Mouse (Mus musculus) midbrain, postnatal 0 days (tissue): ENCODE results near the gene Olfml3. TPM values are rescaled to one million over a fixed set of nuclear protein-coding genes. Genes with fewer than 3 reads are reported as not detected.

Experiments
- ATAC-seq: fragments of 200-750 bp; cut with Nextera tagmentation; 2 replicates; pipeline ENCODE4 v1.8.0; 2017; ENCODE audit warnings: moderate number of reproducible peaks, mild to moderate bottlenecking, moderate TSS enrichment, moderate library complexity; ENCODE audit not compliant: low FRiP score
- DNase-seq: peaks from one replicate; pipeline ENCODE4 v3.0.0-alpha.2; 2015; ENCODE audit warnings: low spot score
- H3K27ac ChIP-seq: fragments of 300-500 bp; sonication (generic); 2 replicates; pipeline ENCODE4 v1.5.1; 2014; ENCODE audit warnings: low read depth, mild to moderate bottlenecking, low read length, mixed read lengths
- H3K27me3 ChIP-seq: fragments of 300-500 bp; sonication (generic); 2 replicates; pipeline ENCODE4 v1.6.1; 2014; ENCODE audit warnings: low read length, control low read depth, mixed read lengths; ENCODE audit not compliant: insufficient read depth
- H3K36me3 ChIP-seq: fragments of 300-500 bp; sonication (generic); 2 replicates; pipeline ENCODE4 v1.6.1; 2014; ENCODE audit warnings: low read length, control low read depth, mixed read lengths; ENCODE audit not compliant: insufficient read depth
- H3K4me1 ChIP-seq: fragments of 300-500 bp; sonication (generic); 2 replicates; pipeline ENCODE4 v1.6.1; 2014; ENCODE audit warnings: mild to moderate bottlenecking, control low read depth, antibody characterized with exemption, low read length, mixed read lengths; ENCODE audit not compliant: insufficient read depth
- H3K4me2 ChIP-seq: fragments of 300-500 bp; sonication (generic); 2 replicates; pipeline ENCODE4 v1.6.1; 2014; ENCODE audit warnings: low read depth, mild to moderate bottlenecking, low read length, mixed read lengths; ENCODE audit not compliant: poor library complexity, severe bottlenecking
- H3K4me3 ChIP-seq: fragments of 300-500 bp; sonication (generic); 2 replicates; pipeline ENCODE4 v1.5.1; 2014; ENCODE audit warnings: low read depth, mild to moderate bottlenecking, low read length, moderate library complexity
- H3K9ac ChIP-seq: fragments of 300-500 bp; sonication (generic); replicated peaks from 2 replicates; pipeline ENCODE4 v1.6.1; 2014; ENCODE audit warnings: mild to moderate bottlenecking, low read length, moderate library complexity, mixed read lengths; ENCODE audit not compliant: poor library complexity, severe bottlenecking
- H3K9me3 ChIP-seq: fragments of 300-500 bp; sonication (generic); 2 replicates; pipeline ENCODE4 v1.6.1; 2016; ENCODE audit warnings: low read length, control low read depth
- CTCF ChIP-seq: IDR thresholded peaks from 2 replicates; pipeline ENCODE4 v1.5.1; 2016; ENCODE audit warnings: antibody characterized with exemption, mild to moderate bottlenecking
- WGBS: fragments of 180-500 bp; shearing (Covaris S2); extraction: QIAGEN DNeasy Blood & Tissue Kit; methylation state at CpG from one replicate; pipeline ENCODE4 v1.1.7; 2014; 5-methylcytosine and 5-hydroxymethylcytosine counted together
- polyA plus RNA-seq: library from polyadenylated mRNA; unstranded; fragments of >200 nt; fragmentation: Nextera tagmentation; extraction: Ambion mirVana; gene quantifications from 2 replicates; pipeline ENCODE4 v1.2.1, GENCODE M21; 2015
- total RNA-seq: library from RNA; depleted of rRNA; stranded (reverse); fragments of >200 nt; gene quantifications from 2 replicates; pipeline ENCODE4 v1.2.3, GENCODE M21; 2014; rRNA removed

Gene Olfml3
- total and polyA plus RNA-seq, 2 experiments from 2014 or later = 7.0 to 7.5 TPM

DNA sequence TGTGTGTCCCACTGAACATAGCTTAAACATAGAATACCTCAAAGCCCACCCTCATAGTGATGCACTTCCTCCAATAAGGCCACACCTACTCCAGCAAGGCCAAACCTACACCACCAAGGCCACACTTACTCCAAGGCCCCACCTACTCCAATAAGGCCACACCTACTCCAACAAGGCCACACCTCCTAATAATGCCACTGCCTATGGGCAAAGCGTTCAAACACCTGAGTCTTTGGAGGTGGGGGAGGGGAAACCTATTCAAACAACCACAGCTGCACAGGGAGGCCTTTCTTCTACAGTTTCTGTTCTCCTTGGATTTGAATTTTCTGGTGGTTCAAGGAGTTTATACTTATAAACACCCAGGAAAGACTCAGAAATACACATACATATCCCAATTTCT, 48.8 kb downstream of the Olfml3 start:
- H3K9me3 ChIP-seq = no peaks in the 10 kb centered on the region
- no peak overlapping the region for H3K4me3 ChIP-seq
- ATAC-seq (no peak), DNase-seq (no peak)
- no peaks in the 10 kb centered on the region for H3K27me3 ChIP-seq
- no peak overlapping the region for H3K9ac ChIP-seq
- H3K4me2 ChIP-seq = no peak overlapping the region
- 0 out of 2 replicates have a peak, but pooled peaks cover under 1% of the 10 kb centered on the region for H3K4me1 ChIP-seq
- H3K27ac ChIP-seq = no peak overlapping the region
- 94% methylated on average over 1 of the region's 1 CpGs for WGBS
- H3K36me3 ChIP-seq = no peaks in the 10 kb centered on the region
- TF ChIP-seq CTCF = no peak

DNA sequence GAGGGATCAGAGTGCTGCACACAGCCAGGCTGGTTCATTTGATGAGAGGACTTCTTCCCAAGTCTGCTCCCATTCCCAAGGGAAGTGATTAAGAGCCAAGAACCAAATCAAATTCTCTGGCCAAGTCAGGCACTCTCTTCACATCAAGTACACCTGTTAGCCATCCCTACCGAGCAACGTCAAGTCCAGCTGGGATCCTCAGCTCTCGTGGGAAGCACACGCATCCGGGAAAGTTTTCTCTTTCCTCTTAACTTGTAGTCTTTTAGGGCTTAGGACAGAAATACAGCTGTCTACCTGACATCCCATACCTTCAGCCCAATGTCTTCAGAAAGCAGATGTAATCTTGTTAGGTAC, 53.9 kb downstream of the Olfml3 start:
- Histone ChIP-seq H3K36me3 (no peaks in the 10 kb centered on the region), H3K4me2 (0 out of 2 replicates have a peak overlapping the region, but pooled peaks have one; percentile 42), H3K27me3 (no peaks in the 10 kb centered on the region), H3K9me3 (no peaks in the 10 kb centered on the region), H3K9ac (no peak overlapping the region), H3K4me1 (peaks cover 8% of the 10 kb centered on the region; the same call in 1 of the 2 replicates), H3K4me3 (no peak overlapping the region), H3K27ac (no peak overlapping the region)
- ATAC-seq = no peak
- DNase-seq = no peak
- WGBS = 50% methylated on average over 5 of the region's 5 CpGs
- no peak for TF ChIP-seq CTCF

DNA sequence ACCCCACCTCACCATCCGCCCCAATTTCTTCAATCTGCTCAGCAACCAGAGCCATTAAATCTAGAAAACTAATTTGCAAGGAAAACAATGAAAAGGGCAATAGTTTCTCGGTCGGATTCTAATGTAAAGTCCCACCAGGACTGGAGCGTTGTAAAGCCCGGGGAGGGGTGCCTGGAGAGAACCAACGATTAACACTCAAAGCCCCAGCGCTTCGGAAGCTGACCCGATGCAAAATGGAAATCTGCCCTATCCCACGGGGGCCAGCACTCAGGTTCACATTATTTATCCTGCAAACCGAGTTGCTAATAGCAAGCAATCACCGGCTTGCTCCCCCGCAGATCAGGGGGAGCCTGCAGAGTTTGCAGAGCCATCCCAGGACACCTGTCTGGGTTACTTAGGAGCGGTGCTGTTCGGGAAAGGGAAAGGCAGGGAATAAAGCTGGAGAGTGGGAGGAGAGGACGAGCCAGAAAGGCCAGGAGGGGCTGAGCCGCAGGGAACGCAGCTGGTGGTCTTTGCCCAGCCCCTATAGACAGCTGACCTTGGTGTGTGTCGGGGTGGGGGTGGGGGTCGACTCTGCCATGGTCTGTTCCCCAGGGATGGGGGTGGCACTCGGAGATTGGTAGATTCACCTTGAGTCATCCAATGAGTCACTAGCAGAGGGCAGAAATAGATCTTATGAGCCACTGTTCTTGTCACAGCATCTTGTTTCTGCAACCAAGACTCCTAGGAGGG, 54.4 kb downstream of the Olfml3 start:
- H3K9ac ChIP-seq = peak overlapping the region; percentile 24; the same call in 1 of the 2 replicates
- H3K4me3 ChIP-seq = 0 out of 2 replicates have a peak overlapping the region, but pooled peaks have one; percentile 12
- DNase-seq = no peak

DNA sequence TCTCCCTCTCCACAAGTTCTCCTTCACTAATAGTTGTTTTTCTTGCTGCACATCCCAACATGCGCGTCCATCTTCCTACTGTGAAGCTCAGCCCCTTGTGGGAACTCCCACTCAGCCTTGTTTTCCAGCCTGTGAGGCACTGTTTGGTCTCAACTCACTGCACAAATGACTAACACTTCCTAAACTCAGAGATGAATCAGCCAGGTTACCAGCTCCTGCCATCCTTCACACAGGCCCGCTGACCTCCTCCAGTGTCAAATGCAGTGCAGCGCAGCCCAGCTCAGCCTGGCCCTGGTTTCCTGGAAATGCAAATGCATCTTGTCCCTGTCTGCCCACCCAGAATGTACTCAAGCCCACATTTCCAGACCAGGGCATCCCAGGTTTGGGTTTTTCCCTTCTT, 55.3 kb downstream of the Olfml3 start:
- 53% methylated on average over 4 of the region's 4 CpGs for WGBS
- TF ChIP-seq CTCF = no peak

More for the DNA sequence above, 54.4 kb downstream of the Olfml3 start:
- Histone ChIP-seq H3K4me2 (peak overlapping the region; percentile 42), H3K27me3 (no peaks in the 10 kb centered on the region), H3K36me3 (no peaks in the 10 kb centered on the region), H3K4me1 (peaks cover 8% of the 10 kb centered on the region; the same call in 1 of the 2 replicates), H3K27ac (no peak overlapping the region), H3K9me3 (no peaks in the 10 kb centered on the region)
- 5% methylated on average over 21 of the region's 21 CpGs for WGBS
- no peak for ATAC-seq
- TF ChIP-seq CTCF = no peak

DNA sequence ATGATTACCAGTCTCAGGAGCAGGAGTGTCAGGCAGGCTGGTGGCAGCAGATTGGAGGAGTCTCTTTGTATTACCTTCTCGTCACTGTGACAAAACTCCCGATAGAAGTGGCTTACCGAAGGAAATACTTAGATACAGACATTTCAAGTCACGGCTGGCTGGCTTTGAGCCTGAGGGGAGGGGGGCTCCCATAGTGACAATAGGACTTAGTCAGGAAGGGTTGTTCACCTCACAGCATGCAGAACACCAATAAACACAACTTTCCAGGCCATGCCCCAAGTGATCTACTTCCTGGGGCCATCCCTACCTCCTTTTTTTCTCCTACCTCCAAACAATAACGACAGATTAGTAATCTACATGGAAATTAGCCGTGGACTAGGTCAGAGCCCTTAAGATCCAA, 59.0 kb downstream of the Olfml3 start:
- Histone ChIP-seq H3K27ac (no peak overlapping the region), H3K4me3 (no peak overlapping the region), H3K9ac (no peak overlapping the region), H3K4me2 (no peak overlapping the region), H3K9me3 (no peaks in the 10 kb centered on the region), H3K36me3 (no peaks in the 10 kb centered on the region), H3K4me1 (peaks cover 5% of the 10 kb centered on the region; the same call in 1 of the 2 replicates), H3K27me3 (no peaks in the 10 kb centered on the region)
- 18% methylated on average over 6 of the region's 6 CpGs for WGBS
- ATAC-seq (no peak), DNase-seq (no peak)
- no peak for TF ChIP-seq CTCF

More for the DNA sequence above, 55.3 kb downstream of the Olfml3 start:
- Histone ChIP-seq H3K4me1 (peaks cover 8% of the 10 kb centered on the region; the same call in 1 of the 2 replicates), H3K4me2 (no peak overlapping the region), H3K36me3 (no peaks in the 10 kb centered on the region), H3K4me3 (no peak overlapping the region), H3K9ac (no peak overlapping the region), H3K9me3 (no peaks in the 10 kb centered on the region), H3K27ac (no peak overlapping the region), H3K27me3 (no peaks in the 10 kb centered on the region)
- DNase-seq (no peak), ATAC-seq (no peak)

DNA sequence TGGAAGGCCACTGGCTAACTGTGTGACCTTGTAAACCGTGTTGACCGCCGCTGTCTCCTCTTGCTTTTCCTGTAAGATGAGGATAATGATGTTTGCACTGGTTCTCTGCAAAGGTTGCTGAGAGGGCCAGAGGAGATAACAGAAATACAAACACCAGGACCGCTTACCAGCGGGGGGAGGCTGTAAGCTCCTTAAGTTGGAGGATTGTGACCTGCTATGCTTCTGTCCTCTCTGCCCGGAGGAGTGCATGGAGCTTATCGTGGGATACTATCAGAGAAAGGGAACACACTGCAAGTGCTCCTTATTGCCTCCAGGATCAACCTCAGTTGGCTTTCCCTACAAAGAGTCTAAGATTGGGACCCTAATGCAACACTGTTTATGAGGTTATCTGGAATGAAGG, 65.1 kb downstream of the Olfml3 start:
- no peak for TF ChIP-seq CTCF
- H3K27me3 ChIP-seq = no peaks in the 10 kb centered on the region
- no peak overlapping the region for H3K9ac ChIP-seq
- ATAC-seq = no peak
- H3K4me1 ChIP-seq = no peaks in the 10 kb centered on the region
- H3K36me3 ChIP-seq = no peaks in the 10 kb centered on the region
- 24% methylated on average over 7 of the region's 7 CpGs for WGBS
- no peak overlapping the region for H3K4me3 ChIP-seq
- no peak overlapping the region for H3K27ac ChIP-seq
- no peaks in the 10 kb centered on the region for H3K9me3 ChIP-seq
- DNase-seq = no peak
- H3K4me2 ChIP-seq = no peak overlapping the region

Other genes with a start within 250 kb of the Olfml3 start
- gene Syt6, start 162.8 kb downstream of the Olfml3 start, total RNA-seq = 29.5 and 30.7 TPM in 2 replicates
- gene Syt6, start 162.8 kb downstream of the Olfml3 start, polyA plus RNA-seq = 9.0 and 10.0 TPM in 2 replicates
- not detected in 2 replicates for gene Atg4a-ps, start 91.9 kb downstream of the Olfml3 start, total RNA-seq
- gene Atg4a-ps, start 91.9 kb downstream of the Olfml3 start, polyA plus RNA-seq = 0.22 TPM in 1 of 2 replicates, not detected in the other
- gene Gm10964, start 1.4 kb upstream of the Olfml3 start, total RNA-seq = not detected in 2 replicates
- gene Gm10964, start 1.4 kb upstream of the Olfml3 start, polyA plus RNA-seq = not detected in 2 replicates
- gene Hipk1, start 53.6 kb upstream of the Olfml3 start, total RNA-seq = 59.8 and 77.2 TPM in 2 replicates
- gene Hipk1, start 53.6 kb upstream of the Olfml3 start, polyA plus RNA-seq = 7.2 and 7.7 TPM in 2 replicates
- 4.3 and 6.9 TPM in 2 replicates for gene Dclre1b, start 71.4 kb upstream of the Olfml3 start, total RNA-seq
- 16.2 and 17.5 TPM in 2 replicates for gene Dclre1b, start 71.4 kb upstream of the Olfml3 start, polyA plus RNA-seq
- 27.9 and 28.2 TPM in 2 replicates for gene Ap4b1, start 71.5 kb upstream of the Olfml3 start, total RNA-seq
- 16.2 and 18.2 TPM in 2 replicates for gene Ap4b1, start 71.5 kb upstream of the Olfml3 start, polyA plus RNA-seq
- gene Gm43064, start 71.6 kb upstream of the Olfml3 start, total RNA-seq = 0.47 and 3.2 TPM in 2 replicates
- gene Gm43064, start 71.6 kb upstream of the Olfml3 start, polyA plus RNA-seq = 0.09 and 0.35 TPM in 2 replicates
- gene Bcl2l15, start 94.6 kb upstream of the Olfml3 start, total RNA-seq = 2.5 TPM in 1 of 2 replicates, not detected in the other
- gene Bcl2l15, start 94.6 kb upstream of the Olfml3 start, polyA plus RNA-seq = 0.17 TPM in 1 of 2 replicates, not detected in the other
- gene Ptpn22, start 121.8 kb upstream of the Olfml3 start, total RNA-seq = 0.09 TPM in 1 of 2 replicates, not detected in the other
- gene Ptpn22, start 121.8 kb upstream of the Olfml3 start, polyA plus RNA-seq = 0.43 and 0.64 TPM in 2 replicates
- gene Rsbn1, start 176.1 kb upstream of the Olfml3 start, total RNA-seq = 35.5 and 38.4 TPM in 2 replicates
- gene Rsbn1, start 176.1 kb upstream of the Olfml3 start, polyA plus RNA-seq = 18.6 and 21.7 TPM in 2 replicates
- 24.3 and 31.6 TPM in 2 replicates for gene Phtf1, start 230.1 kb upstream of the Olfml3 start, total RNA-seq
- 14.9 and 15.9 TPM in 2 replicates for gene Phtf1, start 230.1 kb upstream of the Olfml3 start, polyA plus RNA-seq